Mouse (Mus musculus): ENCODE measurements around the gene 1700037H04Rik. TPM values are rescaled to one million over a fixed set of nuclear protein-coding genes. Genes with fewer than 3 reads are reported as not detected.
A peak's percentile ranks its signal among the peaks of the same experiment; 100 is the strongest.

1700037H04Rik gene
- total RNA-seq (2012; rRNA removed) (38.2 and 45.5 TPM in 2 replicates), polyA plus RNA-seq (2012; ENCODE audit: insufficient read depth in 1 of 2, insufficient read length in 2 of 2, low read depth in 1 of 2, low replicate concordance in 2 of 2, missing spikeins in 1 of 2) (10 to 100 TPM in 1 of 2 experiments, not detected in 1; 72.6 TPM)

- Histone ChIP-seq H3K36me3 (ENCODE audit: control insufficient read depth in 1 of 2, insufficient read depth in 2 of 2, low read length in 2 of 2) (no peaks in the 10 kb centered on the region; a peak in 2 of 4 replicates), H3K27ac (ENCODE audit: control insufficient read depth, low read depth, low read length) (peak within 1 kb of the TSS; percentile 45), H3K9me3 (replicated peaks; ENCODE audit: insufficient read depth, low read length) (no peaks in the 10 kb centered on the region), H3K27me3 (ENCODE audit: control insufficient read depth in 1 of 2, insufficient read depth in 2 of 2, low read length in 2 of 2) (no peaks in the 10 kb centered on the region), H3K4me3 (ENCODE audit: control insufficient read depth in 1 of 2, insufficient read depth in 1 of 2, low read depth in 2 of 2, low read length in 2 of 2) (peak within 1 kb of the TSS; percentile 66 to 80), H3K4me1 (ENCODE audit: control insufficient read depth in 1 of 2, insufficient read depth in 2 of 2, low read length in 2 of 2) (peaks cover 0 to 4% of the 10 kb centered on the region in 2 experiments; a peak in 1 of 4 replicates), H3K9ac (ENCODE audit: control insufficient read depth, low read depth, low read length, poor library complexity, severe bottlenecking) (peak within 1 kb of the TSS; percentile 78), H3K79me2 (ENCODE audit: control insufficient read depth, insufficient read depth, low read length, poor library complexity) (peaks cover 6% of the 10 kb centered on the region)
- peak; percentile 99 for DNase-seq (ENCODE audit: low read depth, low spot score)
- TF ChIP-seq CTCF (IDR thresholded peaks at IDR 0.05 in 2 of 3, conservative IDR thresholded peaks at IDR 0.05 in 1 of 3; ENCODE audit: control insufficient read depth in 1 of 3, insufficient read depth in 1 of 3, low read depth in 2 of 3, low read length in 3 of 3, poor library complexity in 1 of 3, severe bottlenecking in 1 of 3) (no peak), EP300 (IDR thresholded peaks at IDR 0.05; ENCODE audit: low read depth in 1 of 2, low read length in 2 of 2) (no peak), NRF1 (IDR thresholded peaks at IDR 0.05; ENCODE audit: insufficient read depth, low read depth, low read length, poor library complexity, severe bottlenecking) (peak; percentile 32; the same call in 1 of the 2 replicates), ELF1 (IDR thresholded peaks at IDR 0.05; ENCODE audit: low read depth, low read length) (0 out of 2 replicates have a peak, but pooled peaks have one; percentile 7), MYC (IDR thresholded peaks at IDR 0.05; ENCODE audit: low read depth, low read length) (peak; percentile 86), NELFE (IDR thresholded peaks at IDR 0.05; ENCODE audit: low read depth, low read length) (peak; percentile 95), TCF12 (IDR thresholded peaks at IDR 0.05; ENCODE audit: low read depth, low read length) (no peak; the same call in 1 of the 2 replicates), MAX (IDR thresholded peaks at IDR 0.05; ENCODE audit: low read length) (peak; percentile 98), MAZ (IDR thresholded peaks at IDR 0.05; ENCODE audit: low read depth, low read length) (no peak), SMC3 (IDR thresholded peaks at IDR 0.05; ENCODE audit: low read depth, low read length) (no peak), GABPA (IDR thresholded peaks at IDR 0.05; ENCODE audit: low read depth, low read length) (no peak), JUND (IDR thresholded peaks at IDR 0.05; ENCODE audit: low read depth, low read length) (no peak), UBTF (IDR thresholded peaks at IDR 0.05; ENCODE audit: borderline replicate concordance, insufficient read depth, low read depth, low read length) (no peak), ZMIZ1 (IDR thresholded peaks at IDR 0.05; ENCODE audit: low read depth, low read length) (peak; percentile 91), ZC3H11A (IDR thresholded peaks at IDR 0.05; ENCODE audit: low read depth, low read length) (no peak), TAL1 (IDR thresholded peaks at IDR 0.05; ENCODE audit: low read length) (no peak), MXI1 (IDR thresholded peaks at IDR 0.05; ENCODE audit: low read depth, low read length) (peak; percentile 86), ZNF384 (IDR thresholded peaks at IDR 0.05; ENCODE audit: low read depth, low read length) (no peak), RCOR1 (IDR thresholded peaks at IDR 0.05; ENCODE audit: low read depth, low read length) (no peak), RAD21 (IDR thresholded peaks at IDR 0.05; ENCODE audit: low read depth, low read length) (no peak), CHD1 (IDR thresholded peaks at IDR 0.05; ENCODE audit: low read depth, low read length) (no peak), USF2 (IDR thresholded peaks at IDR 0.05; ENCODE audit: borderline replicate concordance in 1 of 2, insufficient read depth in 1 of 2, low read depth in 1 of 2, low read length in 2 of 2) (peak; percentile 85 to 96), USF1 (IDR thresholded peaks at IDR 0.05; ENCODE audit: low read depth, low read length) (peak; percentile 100), POLR2AphosphoS5 (IDR thresholded peaks at IDR 0.05; ENCODE audit: borderline replicate concordance, low read depth, low read length) (peak; percentile 84; the same call in 1 of the 2 replicates), BHLHE40 (IDR thresholded peaks at IDR 0.05; ENCODE audit: borderline replicate concordance, low read depth, low read length) (peak; percentile 92), TBP (IDR thresholded peaks at IDR 0.05; ENCODE audit: low read depth, low read length) (peak; percentile 40; the same call in 1 of the 2 replicates), MEF2A (IDR thresholded peaks at IDR 0.05; ENCODE audit: extremely low read depth, insufficient replicate concordance, low read depth, low read length, poor library complexity, severe bottlenecking) (no peak), POLR2A (IDR thresholded peaks at IDR 0.05; ENCODE audit: control insufficient read depth in 1 of 2, insufficient read depth in 1 of 2, low read depth in 1 of 2, low read length in 2 of 2, poor library complexity in 1 of 2) (peak; percentile 89 to 96), GATA1 (IDR thresholded peaks at IDR 0.05; ENCODE audit: low read depth, low read length) (no peak), SIN3A (IDR thresholded peaks at IDR 0.05; ENCODE audit: low read length) (no peak; the same call in 1 of the 2 replicates), POLR2AphosphoS2 (IDR thresholded peaks at IDR 0.05; ENCODE audit: low read length) (peak; percentile 96), CHD2 (IDR thresholded peaks at IDR 0.05; ENCODE audit: low read length) (no peak; the same call in 1 of the 2 replicates), HCFC1 (IDR thresholded peaks at IDR 0.05; ENCODE audit: low read depth, low read length) (no peak; the same call in none of the 2 replicates), MYB (IDR thresholded peaks at IDR 0.05; ENCODE audit: low read depth, low read length) (no peak), MAFK (IDR thresholded peaks at IDR 0.05; ENCODE audit: borderline replicate concordance, low read depth, low read length) (no peak)
Observed at GRCm38 (mm10) chr2:131159938-131160581, at the start of gene 1700037H04Rik. Gene 1700037H04Rik, minus strand, starts transcription at chr2:131160081.
